Mouse (Mus musculus): ENCODE measurements around the gene Ifrd1.

GRCm38 (mm10) chr12:40277581-40277980 lies 29.3 kb upstream of the Ifrd1 start:
- TF ChIP-seq EP300 (IDR thresholded peaks at IDR 0.05) (no peak), CTCF (IDR thresholded peaks at IDR 0.05) (no peak)

All from lung, postnatal 0 days (tissue).